Mouse (Mus musculus) layer of hippocampus, adult 11-12 months (tissue): ENCODE measurements around the gene Ezr.
"Not testable (repeated sequence)": the region's sequence is repeated elsewhere in the genome, so short reads cannot be mapped to it uniquely, and the experiment has no call there.

Experiments used
- DNase-seq: peaks from one replicate; pipeline ENCODE4 v3.0.0; 2022; ENCODE audit warnings: low spot score

Ezr gene

DNA sequence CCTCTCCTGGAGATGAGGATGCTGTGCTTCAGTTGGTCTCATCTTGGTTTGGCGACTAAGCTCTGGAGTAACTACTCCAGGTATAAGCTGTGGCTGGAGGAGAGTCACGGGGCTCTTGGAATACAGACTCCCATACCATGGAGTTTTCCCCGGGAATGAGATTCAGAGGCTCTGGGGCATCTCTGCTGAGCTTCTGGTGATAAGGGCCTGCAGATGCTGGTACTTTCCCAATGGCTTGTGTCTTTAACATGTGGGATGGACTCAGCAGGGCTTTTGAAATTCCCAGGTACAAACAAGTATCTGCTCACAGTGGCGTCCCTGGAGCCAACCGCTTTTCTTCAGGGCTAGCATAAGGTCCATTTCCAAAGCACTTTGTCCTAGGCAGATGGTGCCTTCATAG is 75.2 kb downstream of the Ezr start:
- not testable (repeated sequence) for DNase-seq

DNA sequence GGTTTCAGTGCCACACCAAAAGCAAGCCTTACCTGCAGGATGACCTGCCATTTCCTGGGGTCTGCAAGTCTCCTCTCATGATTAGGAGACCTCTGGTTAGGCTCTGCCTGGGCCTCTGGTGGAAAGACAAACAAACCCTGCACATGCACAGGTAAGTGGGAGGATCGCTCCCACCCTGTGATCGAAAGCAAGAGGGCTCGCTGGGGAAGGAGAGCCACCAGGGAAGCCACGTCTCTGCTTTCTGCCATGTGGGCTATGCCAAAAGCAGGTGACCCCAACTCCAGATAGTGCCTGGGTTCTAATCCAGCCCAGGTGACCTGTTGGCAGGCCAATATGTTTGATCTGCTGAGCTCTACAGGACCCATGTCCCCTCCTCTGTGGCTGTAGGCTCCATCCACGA is 76.1 kb downstream of the Ezr start:
- not testable (repeated sequence) for DNase-seq

DNA sequence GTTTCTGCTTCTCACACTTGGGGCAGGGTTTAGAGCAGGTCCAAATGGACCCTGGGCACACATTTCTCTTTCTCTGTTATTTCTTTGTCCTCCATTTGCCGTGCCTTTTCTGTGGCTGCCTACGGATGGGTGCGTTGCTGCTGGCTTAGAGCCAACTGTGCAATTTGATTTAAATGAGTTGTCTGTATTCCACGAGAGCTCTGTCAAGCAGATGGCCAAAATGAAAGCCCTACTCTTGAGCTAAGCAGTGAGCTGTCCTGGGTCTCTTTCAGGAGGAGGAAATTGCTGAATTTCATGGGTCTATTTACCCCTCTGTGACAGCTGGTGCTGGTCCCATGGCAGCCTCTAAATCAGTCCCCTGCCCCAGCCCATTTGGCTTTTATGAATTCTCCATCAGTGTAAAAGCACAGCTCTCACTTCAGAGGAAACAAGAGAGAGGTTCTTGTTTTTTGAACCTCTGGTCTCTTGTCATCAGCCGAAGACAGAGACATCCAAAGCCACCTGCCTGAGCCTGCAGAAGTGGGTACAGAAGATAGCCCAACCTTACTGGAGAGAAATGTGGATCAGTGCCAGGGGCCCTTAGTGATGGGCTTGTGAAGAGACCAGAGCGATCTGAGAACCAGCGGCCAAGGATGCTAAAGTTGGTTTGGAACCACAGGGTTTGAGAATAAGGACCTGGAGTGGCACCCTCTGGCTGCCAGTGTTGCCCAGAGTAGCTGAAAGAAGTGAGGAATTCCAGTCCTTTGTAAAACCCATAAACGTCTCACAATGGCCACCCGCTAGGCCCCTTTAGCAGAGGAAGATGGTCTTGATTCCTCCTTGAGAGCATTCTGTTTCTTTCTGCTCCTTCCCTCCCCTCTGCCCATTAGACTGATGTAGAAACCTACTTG is 79.0 kb downstream of the Ezr start:
- not testable (repeated sequence) for DNase-seq

DNA sequence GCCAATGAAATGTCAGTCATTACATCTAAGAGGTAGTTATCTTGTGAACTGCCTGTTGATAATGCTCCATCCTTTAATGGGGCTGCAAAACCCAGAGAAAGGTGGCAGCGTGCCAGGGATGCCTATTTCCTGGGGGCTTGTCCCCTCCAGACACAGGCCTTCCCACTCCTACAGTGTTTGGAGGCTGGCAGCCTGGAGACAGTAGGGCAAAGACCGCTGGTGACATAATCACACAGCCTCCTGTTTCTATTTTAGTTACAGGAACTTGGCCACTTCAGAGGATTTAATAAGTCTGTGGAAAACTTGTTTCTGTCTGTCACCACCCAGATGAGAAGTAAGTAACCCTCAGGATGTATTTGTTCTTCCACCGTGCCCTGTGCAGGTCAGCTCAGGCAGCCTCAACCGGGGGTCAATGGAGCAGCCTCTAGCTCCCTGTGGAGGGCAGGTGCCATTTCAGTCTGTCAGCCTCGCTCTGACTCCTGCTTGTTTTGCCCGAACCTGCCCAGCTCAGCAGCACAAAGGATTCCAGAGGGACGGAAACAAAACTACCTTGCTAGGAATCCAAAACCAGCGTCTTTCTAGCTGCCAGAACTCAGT is 79.9 kb downstream of the Ezr start:
- DNase-seq, result not testable (repeated sequence)

DNA sequence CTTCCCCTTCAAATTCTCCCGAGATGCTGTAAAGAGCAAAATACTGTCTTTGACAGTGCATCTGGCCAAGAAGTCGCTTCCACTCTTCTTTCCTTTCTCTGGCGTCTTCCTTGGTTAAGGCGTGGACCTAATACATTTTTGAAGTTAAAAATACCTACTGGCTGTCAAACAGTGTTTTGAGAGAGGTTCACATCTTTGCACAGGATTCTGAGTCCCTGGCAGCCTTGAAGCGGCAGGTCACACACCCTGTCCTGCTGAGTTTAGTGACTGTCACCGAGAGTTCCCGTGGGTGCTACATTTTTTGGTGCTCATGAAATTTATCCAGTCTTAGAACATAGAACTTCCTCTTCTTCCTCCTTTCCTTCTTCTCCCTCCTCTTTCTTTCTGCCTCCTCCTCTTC is 82.5 kb downstream of the Ezr start:
- DNase-seq, result not testable (repeated sequence)

DNA sequence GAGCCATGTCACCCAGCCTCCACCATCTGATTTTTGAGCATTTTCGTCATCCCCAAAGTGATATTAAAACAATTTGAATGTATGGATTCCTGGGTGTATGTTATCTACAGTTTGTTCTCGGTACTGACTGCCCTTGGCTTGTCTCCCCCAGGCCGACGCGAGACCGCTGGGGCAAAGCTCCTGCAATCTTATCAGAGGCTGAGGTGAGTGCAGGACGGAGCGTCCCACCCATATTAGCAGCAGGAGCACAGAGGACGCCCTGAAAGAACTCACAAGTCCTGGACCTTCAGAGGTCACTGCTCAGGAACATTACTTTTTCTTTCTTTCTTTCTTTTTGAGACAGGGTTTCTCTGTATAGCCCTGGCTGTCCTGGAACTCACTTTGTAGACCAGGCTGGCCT is 83.1 kb downstream of the Ezr start:
- not testable (repeated sequence) for DNase-seq

DNA sequence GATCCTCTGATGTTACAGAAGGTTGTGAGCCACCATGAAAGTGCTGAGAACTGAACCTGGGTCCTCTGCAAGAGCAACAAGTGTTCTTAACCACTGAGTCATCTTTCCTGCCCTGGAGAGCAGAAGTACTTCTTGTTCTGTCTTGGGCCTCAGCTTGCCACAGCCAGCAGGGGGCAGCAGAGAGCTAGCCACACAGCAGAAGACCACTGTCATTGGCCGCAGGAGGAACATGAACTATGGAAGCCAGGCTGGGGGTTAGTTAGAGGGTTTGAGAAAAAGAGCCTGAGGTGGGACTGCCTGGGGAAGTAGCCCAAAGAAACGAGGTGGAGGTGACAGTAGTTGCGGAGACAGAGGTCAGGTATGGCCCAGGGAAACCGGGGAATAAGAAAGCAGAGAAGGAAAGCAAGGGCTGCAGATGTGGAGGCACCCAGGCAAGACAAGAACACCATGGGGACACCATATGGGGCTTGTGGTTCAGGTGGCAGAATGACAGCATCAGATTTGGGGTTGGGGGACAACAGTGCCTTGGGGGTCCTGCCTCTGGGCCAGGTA is 85.3 kb downstream of the Ezr start:
- peak; percentile 75 for DNase-seq

DNA sequence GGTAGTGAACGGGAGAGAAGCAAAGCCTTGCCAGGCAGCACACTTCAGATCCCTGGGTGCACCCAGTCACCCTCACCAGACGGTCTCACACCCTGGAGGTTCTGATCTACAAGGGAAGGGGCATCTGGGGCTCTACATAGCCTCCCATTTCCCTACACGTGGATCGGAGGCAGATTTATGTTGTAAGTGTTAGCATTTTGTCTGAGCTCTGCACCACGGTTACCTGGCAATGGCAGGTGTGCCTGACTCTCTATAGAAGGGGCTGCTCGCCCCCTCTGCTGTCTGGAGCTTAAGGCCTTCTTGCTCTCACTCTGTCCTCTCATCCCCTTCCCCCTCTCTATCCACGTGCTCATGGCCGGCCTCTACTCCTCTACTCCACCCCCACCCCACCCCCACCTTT is 86.1 kb downstream of the Ezr start:
- not testable (repeated sequence) for DNase-seq

DNA sequence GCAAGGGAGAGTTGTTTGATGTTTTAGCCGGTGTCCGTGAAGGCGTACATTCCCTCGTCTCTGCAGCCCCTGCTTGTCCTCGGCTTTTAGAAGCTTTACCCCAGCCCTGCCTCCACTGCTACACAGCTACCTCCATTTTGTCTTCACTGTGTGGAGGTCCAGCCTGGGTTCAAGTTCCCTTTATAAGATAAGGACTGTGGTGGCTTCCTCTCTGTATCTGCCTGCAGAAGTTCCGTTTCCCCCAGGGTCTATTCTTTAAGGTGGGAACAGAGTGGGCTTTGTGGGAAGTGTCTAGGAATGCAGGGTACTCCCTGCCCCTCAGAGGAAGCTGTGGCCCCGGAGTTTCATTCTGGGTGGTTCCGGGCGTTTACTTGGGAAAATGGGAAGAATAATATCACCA is 86.9 kb downstream of the Ezr start:
- not testable (repeated sequence) for DNase-seq

DNA sequence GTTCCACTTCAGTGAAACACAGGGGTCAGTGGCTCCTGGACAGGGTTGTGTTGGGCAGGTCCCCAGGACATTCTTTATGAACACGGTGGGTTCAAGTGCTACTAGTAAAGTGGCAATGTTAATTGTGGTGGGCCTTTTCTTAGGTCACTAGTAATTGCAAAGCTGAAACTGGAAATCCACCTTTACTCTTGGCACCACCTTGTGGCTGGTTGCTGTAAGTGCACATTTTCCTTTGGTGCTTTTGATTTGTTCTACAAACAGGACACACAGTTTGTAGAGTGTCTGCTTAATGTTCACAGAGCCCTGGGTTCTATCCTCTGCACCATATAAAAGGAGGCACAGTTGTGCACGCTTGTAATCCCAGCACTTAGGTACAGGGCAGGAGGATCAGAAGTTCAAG is 91.0 kb downstream of the Ezr start:
- peak; percentile 91 for DNase-seq

DNA sequence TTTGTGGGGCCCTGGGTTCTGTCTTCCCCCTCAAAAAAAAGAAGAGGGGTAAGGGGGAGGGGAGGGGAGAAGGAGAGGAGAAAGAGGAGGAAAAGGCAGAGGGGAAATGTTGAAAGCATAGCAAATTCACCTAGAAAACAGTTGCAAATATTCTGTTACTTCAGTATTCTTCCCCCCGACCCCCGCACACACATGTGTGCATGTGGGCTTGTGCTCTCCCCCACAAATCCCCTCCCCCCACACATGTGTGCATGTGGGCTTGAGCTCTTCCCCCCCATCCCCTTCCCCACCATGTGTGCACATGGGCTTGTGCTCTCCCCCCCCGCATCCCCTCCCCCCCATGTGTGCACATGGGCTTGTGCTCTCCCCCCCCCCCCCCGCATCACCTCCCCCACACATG is 93.2 kb downstream of the Ezr start:
- not testable (repeated sequence) for DNase-seq
